Mouse (Mus musculus) telencephalon, adult 2 months (tissue): ENCODE data around the gene Pygb.

ENCODE experiments used
- DNase-seq: peaks from one replicate; pipeline ENCODE4 v3.0.0-alpha.2; 2011; ENCODE audit warnings: low read depth, low spot score

Pygb gene

GRCm38 (mm10) chr2:150786251-150787180 lies at the start of gene Pygb:
Pygb (plus strand) TSS chr2:150786735.
- DNase-seq: peak; percentile 84

GRCm38 (mm10) chr2:150737881-150738280 lies 48.7 kb upstream of the Pygb start:
- no peak for DNase-seq

GRCm38 (mm10) chr2:150740145-150740841 lies 46.2 kb upstream of the Pygb start:
- no peak for DNase-seq

GRCm38 (mm10) chr2:150741405-150741804 lies 45.1 kb upstream of the Pygb start:
- no peak for DNase-seq

- DNase-seq: no peak
Measured at GRCm38 (mm10) chr2:150745016-150745415, 41.5 kb upstream of the Pygb start.

GRCm38 (mm10) chr2:150748854-150749253 lies 37.7 kb upstream of the Pygb start, which contains the start of gene Entpd6:
Entpd6 (plus strand) TSS chr2:150749042.
- peak; percentile 97 for DNase-seq

GRCm38 (mm10) chr2:150749283-150749682 lies 37.3 kb upstream of the Pygb start:
- no peak for DNase-seq

- no peak for DNase-seq
Measured at GRCm38 (mm10) chr2:150750129-150750979, 36.2 kb upstream of the Pygb start.

GRCm38 (mm10) chr2:150755016-150755415 lies 31.5 kb upstream of the Pygb start:
- no peak for DNase-seq

GRCm38 (mm10) chr2:150761476-150761875 lies 25.1 kb upstream of the Pygb start:
- DNase-seq: no peak

- DNase-seq: no peak
Measured at GRCm38 (mm10) chr2:150765619-150766018, 20.9 kb upstream of the Pygb start.

- no peak for DNase-seq
Measured at GRCm38 (mm10) chr2:150766083-150766862, 20.3 kb upstream of the Pygb start.

- DNase-seq: no peak
Measured at GRCm38 (mm10) chr2:150768678-150769077, 17.9 kb upstream of the Pygb start.

GRCm38 (mm10) chr2:150770747-150771146 lies 15.8 kb upstream of the Pygb start:
- DNase-seq: no peak

- no peak for DNase-seq
Measured at GRCm38 (mm10) chr2:150771169-150771568, 15.4 kb upstream of the Pygb start.

- DNase-seq: no peak
Measured at GRCm38 (mm10) chr2:150771996-150772395, 14.5 kb upstream of the Pygb start.

- DNase-seq: no peak
Measured at GRCm38 (mm10) chr2:150772466-150773119, 13.9 kb upstream of the Pygb start.

GRCm38 (mm10) chr2:150782801-150783200 lies 3.7 kb upstream of the Pygb start:
- no peak for DNase-seq

GRCm38 (mm10) chr2:150787234-150787771 lies 768 bp downstream of the Pygb start:
- DNase-seq: no peak
